Mouse (Mus musculus) cerebellum, adult 9-11 months (tissue): ENCODE measurements around the gene Pcsk6.
A peak's percentile ranks its signal among the peaks of the same experiment; 100 is the strongest.
"Not testable (repeated sequence)": the region's sequence is repeated elsewhere in the genome, so short reads cannot be mapped to it uniquely, and the experiment has no call there.

Source experiments
- DNase-seq: peaks from one replicate; pipeline ENCODE4 v3.0.0; 2022

Pcsk6 gene

DNA sequence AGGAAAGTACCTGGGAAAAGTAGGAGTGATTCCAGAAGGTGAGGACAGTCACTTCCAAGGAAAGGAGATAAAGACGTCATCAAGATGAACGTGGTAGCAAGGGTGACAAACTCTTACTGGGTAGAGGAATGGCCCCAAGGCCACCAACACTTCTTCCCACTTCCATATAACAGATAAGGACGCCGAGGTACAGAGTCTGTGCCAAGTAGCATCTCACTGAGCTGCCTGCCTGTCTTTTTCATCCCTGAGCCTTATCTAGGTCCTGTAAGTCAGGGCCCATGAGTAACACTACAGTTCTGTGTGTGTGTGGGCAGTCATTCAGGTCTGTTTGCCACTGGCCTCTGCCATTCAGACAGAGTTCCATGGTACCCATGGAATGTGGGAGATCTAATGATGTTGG, 23.4 kb downstream of the Pcsk6 start:
- DNase-seq: no peak

DNA sequence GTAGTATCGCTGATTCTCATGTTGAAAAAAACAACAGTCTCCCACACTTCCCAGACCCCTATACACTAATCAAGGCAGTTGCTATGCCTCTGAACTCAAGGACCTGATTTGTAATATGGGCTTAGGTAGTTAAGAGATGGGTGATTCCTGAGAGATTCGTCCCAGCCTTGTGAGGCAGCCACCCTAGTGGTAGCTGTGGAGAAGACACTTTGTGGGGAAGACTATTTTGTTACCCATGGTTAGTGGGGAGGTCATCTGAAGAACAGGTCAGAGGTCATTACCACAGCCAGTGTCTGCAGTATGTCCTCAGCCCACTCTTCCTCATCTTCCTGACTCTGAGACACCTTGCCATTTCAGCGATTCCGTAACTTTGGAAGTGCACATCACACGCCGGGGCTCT, 24.3 kb downstream of the Pcsk6 start:
- no peak for DNase-seq

DNA sequence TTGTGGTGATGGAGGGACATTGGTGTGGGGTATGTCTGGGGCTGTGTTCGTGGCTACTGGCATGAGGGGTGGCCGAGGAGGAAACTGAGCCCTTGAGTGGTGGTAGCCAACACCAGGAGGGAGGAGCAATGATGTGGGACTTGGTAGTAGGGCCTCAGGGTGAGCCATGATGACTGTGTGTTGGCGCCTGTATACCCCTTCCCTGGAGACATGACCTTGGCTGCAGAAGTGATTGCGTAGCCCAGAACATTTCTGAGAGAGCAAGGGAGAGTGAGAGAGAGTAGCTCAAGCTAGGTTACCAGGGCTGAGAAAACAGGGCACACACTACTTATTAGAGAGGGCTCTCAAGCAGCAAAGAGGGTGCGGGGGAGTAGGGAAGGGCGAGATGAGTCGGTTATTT, 30.3 kb downstream of the Pcsk6 start:
- no peak for DNase-seq

DNA sequence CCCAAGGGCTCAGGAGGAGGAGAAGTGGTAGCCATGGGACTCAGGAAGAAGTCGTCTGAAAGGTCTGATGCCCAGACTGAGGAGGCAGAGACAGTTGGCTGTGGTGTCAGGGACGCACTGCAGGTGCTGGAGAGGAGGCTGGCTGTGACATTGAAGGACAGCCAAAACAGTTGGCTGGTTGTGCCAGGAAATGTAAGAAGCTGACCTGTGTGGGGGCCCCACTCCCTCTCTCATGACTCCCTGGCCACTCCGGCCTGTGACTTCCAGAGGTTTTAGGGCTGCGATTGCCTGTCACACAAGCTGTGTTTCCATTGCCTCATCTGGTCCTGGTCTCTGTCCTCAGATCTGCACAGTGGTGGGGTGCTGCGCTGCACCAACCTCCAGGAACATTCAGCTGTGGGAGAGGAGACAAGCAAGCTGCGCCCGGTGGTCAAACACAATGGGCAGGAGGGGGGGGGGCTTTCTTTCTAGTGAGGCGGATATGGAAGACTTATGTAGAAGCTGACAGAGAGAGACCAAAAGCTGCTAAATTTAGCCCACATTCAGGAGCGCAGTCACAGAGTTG, 30.8 kb downstream of the Pcsk6 start:
- DNase-seq: peak; percentile 53

DNA sequence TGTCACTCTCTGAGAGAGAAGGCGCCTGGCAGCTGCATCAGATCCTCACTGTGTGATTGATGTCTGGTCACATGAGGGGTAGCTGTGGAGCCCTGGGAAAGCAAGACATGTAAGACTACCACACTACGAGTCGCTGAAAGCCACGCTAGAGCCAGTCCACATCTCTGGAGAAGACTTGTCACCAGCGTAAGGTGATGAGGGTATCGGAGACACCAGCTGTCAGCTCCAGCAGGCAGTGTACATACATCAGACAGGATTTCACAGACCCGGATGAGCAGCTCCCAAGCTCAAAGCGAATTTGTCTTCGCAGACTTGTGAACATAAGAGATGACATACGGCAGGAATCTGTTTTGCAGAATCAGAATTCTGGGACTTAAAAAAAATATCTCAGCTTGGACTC, 32.0 kb downstream of the Pcsk6 start:
- no peak for DNase-seq

DNA sequence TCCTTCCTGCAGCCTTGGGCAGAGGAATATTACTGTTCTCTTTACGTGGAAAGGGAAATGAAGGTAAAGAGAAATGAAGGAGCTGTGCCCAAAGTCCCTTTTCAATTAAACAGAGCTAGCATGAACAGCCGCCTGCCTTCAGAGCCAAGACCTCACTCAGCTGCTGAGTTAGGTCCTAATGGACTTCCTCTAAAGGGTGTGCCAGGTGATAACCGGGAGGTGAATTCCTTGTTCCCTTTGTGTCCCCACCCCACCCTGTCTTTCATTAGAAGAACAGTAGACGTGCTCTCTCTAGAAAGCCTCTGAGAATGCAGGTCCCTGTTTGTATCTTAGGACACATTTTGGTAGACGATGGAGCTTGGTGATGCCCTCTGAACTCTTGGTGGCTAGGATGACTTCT, 33.7 kb downstream of the Pcsk6 start:
- no peak for DNase-seq

DNA sequence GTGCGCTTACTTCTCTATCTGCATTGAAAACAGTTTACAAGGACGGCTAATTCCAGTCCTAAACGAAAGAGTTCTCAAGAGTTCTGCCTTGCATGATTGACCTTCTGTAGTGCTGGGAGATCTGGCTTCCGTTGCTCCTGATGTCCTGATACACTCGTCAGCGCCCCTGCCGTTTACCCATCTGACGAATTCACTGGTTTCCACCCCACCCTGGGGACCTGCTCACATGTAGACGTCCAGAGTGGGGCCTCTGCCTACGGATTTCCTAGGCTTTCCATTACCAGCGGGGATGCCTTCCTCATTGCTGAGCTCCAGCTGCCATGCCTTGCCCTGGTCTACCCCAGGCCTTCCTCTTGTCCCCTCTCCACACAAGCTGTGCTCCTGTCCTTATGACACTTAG, 39.7 kb downstream of the Pcsk6 start:
- no peak for DNase-seq

DNA sequence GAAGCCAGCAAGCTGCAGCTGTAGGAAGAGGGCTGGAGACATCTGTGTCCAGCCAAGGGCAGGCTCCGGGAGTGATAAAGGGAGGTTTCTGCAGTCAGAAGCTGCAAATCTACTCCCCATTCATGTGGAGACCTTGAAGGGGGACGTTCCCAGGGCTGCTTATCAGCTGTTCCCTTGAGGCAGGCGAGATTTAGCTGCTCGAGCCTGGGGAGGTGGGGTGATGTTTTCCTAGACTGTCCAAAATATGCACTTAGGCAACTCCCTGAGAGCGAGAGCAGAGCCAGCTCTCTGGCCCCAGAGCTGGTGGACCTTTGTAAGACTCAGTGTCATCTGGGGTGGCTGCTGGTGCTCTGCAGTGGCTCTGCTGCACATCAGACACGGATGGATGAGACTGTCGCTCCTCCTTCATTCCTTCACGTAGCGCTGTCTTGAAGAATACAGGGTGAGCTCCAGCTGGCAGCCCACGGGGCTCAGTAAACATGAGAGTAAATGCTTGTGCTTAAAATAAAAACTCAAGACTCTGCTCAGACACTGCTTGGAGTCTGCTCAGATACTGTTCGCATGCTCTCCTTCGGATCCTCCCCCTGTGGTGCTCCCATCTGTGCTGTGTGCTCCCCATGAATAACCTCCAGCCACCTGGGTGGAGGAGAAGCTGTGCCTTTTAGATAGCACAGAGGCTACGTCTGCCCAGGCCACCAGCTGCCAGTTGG, 41.1 kb downstream of the Pcsk6 start:
- DNase-seq: peak; percentile 67

DNA sequence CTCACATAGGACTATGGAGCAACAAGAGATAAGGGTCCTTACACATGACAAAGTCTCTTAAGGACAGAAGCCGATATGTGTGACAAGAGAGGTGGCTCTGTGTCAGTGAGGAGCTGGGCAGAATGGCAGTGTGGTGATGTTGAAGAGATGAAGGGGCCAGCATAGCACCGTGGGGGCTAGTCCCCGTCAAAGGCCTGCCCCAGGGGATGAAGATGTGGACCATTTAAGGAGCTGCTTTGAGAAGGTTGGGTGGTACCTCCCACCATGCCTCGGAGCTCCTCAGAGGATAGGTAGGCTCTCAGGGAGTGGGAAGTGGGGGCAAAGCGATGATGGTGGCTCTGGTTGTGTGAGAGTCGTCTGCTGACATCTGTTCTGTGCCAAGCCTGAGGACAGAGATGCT, 41.9 kb downstream of the Pcsk6 start:
- no peak for DNase-seq

DNA sequence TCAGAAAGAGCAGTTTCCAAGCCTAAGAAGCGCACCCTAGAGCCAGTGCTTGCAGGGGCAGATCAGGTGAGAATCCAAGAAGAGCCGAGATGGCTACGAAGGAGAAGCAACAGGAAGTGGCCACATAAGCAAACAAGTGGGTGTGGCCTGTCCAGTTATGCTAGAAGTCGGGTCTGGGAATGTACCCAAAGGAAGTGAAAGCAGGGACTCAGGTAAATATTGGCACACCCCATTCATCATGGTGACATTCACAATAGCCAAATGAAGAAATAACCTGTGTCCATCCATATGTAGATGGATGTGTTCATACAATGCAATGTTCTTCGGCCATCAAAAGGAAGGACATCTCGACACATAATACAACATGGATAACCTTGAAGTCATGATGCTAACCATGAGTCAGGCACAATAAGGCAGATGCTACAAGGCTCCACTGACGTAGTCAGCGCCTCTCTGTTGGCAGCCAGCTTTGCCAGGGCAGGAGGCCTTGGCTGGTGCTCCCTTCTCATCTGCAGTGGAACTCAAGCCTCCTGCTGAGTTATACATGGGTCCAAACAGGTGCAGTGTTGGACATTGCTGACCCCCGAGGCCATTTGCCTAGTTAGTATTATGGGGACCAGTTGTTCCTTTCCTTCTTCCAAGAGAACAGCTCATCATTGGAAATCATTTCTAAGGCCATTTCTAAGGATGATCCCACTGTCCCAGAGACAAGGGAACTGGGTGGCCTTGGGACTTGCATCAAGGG, 45.2 kb downstream of the Pcsk6 start:
- DNase-seq: no peak

DNA sequence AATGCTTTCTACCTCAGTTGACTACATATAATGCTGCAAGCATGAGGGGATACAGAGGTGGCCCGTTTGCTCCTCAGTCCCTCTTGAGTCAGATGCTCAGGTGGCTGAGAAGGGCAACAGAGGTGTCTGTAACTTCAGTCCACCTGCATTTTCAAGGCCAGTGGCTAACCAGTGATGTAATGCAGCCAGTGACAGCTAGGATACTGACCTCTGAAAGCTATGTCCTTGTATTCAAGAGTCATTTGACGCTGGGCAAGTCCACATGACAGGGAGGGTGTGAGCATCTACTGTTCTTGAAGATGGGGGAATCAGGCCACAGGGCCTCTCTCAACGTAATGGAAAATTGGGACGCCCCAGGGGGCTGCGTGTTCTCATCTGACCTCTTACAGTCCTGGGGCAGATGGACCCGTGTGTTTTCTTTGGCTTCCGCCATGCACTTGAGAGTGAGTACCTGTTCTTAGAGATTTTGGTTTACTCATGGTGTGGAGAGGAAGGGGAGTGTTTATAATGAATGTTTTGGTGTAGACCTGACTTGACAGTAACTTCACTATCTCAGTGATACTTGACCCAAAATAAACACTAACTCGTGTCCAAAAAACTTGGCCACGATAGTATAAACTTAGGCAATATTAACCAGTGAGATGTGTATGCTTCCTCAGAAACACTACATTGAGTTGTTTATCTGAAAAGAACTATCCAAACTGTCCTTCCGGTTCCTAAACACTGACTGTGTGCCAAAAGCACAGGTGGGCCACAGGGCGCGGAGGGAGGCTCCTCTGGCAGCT, 48.0 kb downstream of the Pcsk6 start:
- DNase-seq: no peak

DNA sequence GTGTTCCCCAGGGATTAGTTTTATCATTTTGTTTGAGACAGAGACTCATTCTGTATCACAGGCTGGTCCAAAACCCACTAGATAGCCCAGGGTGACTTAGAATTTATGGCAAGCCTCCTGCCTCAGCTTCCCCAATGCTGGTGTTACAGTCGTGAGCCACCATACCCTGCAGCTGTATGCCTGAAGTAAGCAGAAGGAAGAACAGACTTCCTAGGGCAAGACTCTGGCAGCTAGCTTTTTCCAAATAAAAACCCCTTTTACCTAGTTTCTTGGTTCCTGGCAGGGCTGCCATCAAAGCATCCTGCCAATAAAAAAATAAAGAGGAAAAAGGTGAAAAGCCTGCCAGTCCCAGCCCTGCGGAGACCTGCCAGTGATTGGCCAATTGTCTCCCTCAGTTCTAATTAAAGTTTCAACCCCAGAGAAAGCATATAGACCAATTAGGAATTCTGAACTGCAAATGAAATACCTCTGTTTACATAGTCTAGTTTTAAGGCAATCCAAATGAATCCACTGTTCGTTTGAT, 51.6 kb downstream of the Pcsk6 start:
- no peak for DNase-seq

DNA sequence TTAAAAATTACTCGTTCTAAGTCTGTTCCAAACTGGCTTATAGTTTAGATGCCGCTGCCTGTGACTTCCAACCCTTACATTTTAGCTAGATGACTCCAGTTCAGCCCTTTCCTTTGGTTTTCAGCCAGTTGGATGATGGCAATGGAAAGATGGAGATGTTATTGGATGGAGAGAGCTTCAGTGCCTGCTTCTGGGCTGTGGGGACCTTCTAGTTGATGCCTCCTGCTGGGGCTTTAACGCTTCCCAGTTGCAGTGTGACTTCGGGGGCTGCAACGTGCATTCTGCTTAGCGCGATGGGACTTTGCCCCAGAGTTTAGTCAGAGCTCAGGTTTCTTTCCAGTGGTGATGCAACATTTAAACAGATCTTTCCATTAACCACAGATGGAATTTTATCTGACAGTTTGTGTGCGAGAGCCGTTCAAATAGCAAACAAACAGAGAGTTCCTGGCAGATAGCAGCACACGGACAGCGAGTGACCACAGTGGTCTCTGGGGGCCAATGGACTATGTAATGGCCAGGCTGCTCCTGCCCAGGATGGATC, 53.3 kb downstream of the Pcsk6 start:
- DNase-seq: no peak

DNA sequence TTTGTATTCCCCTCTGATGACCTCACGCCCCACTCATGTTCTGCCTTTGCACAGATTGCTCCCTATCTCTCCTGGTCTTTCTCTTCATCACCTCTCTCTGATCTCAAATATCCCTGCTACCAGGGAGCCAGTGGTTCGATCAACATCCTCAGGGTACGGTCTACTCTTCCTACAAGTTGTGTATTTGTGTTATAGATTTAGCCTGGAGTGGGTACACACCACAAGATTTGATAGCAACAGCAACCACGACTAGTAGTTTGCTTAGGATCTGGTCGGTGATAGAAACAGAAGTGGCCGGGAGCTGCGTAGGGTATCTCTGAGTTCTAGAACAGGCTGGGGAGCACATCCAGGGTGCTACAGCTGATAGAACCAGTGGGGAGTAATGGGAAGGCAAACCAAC, 54.3 kb downstream of the Pcsk6 start:
- DNase-seq: no peak

DNA sequence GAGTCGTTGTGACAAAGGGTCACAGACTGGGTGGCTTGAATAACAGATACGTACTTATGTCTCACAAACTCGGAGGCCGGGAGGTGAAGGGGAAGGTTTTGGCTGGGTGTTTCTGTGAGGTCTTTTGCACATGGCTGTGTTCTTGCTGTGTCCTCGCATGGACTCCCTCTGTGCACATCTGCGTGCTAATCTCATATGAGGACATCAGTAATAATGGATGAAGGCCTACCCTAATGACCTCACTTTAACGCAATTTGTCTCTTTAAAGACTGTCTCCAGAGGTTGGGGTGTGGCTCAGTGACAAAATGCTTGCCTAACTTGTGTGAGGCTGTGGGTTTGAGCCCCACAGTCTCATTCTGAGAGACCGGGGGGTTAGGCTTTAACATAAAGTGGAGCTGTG, 55.0 kb downstream of the Pcsk6 start:
- no peak for DNase-seq

DNA sequence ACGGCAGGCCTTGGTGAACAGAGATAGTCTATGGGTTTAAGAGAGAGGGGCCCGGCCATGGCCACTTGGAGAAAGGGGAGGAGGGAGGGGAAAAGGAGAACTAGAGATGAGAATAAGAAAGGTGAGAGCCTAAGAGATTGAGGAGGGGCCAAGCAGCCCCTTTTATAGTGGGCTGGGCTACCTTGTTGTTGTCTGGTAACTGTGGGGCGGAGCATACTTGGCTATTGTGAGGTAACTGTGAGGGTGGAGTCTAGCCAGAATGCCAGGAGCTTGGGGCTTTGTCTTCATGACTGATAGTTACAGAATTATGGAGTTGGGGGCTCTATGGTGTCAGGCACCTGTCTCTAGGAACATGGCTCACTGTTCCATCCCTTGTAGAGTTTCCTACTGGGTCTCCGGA, 56.9 kb downstream of the Pcsk6 start:
- no peak for DNase-seq

DNA sequence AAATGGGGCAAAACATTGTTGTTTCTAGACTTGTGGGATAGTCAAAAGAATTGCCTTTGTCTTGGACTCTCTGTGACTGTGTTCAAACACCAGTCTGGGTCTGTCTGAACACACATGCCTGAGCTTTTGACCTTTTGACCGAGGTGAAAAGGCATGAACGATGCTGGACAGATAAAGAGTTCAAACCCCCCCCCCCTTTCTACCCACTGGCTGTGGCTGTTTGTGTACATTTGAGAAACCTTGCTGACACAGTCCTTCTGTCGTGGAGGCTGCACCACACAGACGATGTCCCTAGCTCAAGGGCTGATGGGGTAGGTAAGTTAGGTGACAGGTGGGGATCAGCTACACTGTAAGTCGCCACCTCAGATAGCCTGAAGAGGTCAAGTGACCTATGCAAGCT, 67.9 kb downstream of the Pcsk6 start:
- no peak for DNase-seq

DNA sequence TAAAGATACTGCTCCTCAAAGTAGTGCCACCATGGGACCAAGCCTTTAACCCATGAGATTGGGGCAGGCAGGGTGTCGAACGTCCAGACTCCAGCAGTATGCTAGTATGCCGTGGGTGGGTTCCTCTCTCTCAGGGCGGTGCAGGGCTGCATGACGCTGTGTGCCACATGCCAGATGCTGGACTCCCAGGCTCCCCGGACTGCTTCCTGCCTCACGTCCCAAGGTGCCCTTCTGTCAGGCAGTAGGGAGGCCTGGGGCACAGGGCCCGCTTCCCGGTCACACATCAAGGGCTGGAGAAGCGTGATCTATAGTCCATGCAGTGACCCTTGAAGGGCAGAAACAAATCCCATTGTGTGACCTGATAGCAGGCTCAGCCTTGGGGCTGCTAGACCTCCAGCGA, 68.9 kb downstream of the Pcsk6 start:
- DNase-seq: no peak

DNA sequence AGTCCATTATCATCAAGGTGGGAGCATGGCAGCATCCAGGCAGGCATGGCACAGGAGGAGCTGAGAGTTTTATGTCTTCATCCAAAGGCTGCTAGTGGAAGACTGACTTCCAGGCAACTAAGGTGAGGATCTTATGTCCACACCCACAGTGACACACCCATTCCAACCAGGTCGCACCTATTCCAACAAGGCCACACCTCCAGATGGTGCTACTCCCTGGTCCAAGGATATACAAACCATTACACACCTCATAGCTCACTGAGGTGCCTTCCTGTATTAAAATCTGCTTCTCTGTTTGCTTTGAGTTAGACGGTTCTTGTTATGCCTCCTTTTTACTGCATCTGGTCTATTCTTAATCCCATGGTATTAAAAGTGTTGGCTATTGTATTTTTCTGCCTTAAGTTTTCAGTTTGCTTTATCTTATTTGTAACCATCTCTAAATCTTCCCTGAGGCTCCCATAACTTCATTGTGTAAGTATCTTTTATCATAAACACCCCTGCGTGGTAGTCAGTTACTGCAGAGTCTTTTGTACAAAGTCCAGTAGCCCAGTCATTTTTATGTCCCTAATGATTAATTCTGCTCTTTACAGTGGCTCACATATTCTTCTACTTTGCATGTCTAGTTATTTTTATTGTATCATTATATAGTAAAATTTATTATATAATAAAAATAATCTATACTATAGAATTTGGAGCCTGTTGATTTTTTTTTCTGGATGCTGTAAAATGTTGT, 72.9 kb downstream of the Pcsk6 start:
- DNase-seq: not testable (repeated sequence)

DNA sequence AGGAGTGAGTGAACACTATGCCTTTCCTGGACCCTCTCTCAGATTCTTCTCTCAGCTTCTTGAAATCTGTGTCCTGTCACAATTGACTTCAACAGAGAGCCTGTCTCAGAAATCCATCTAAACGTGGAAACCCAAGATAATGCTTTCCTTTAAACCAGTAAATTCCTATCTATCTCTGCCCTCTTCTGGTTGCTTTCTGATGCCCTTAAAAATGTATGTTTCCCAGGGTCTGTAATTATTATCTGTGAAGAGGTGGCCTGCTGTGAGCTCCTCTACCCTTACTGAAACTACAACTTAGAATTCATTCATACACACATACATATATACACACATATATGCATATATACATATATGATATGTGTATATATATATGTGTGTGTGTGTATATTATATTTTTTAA, 73.7 kb downstream of the Pcsk6 start:
- DNase-seq: no peak

DNA sequence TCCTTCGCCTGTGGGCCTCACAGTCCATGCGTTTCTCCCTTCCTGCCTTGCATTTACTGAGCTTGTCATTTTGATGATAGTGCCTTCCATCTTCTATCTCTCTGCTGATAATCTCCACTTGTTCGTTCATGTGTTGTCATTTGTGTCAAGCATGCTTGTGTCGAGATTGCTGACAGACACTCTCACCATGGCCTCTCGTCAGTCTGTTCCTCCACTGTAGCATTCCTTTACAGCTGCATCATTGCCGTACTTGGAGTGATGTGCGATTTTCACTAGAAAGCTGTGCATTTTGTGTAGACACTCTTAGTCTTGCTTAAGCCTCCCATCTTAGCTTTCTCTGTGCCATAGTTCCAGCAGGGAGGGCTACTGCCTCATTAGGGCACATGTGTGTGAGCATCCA, 79.5 kb downstream of the Pcsk6 start:
- DNase-seq: no peak

DNA sequence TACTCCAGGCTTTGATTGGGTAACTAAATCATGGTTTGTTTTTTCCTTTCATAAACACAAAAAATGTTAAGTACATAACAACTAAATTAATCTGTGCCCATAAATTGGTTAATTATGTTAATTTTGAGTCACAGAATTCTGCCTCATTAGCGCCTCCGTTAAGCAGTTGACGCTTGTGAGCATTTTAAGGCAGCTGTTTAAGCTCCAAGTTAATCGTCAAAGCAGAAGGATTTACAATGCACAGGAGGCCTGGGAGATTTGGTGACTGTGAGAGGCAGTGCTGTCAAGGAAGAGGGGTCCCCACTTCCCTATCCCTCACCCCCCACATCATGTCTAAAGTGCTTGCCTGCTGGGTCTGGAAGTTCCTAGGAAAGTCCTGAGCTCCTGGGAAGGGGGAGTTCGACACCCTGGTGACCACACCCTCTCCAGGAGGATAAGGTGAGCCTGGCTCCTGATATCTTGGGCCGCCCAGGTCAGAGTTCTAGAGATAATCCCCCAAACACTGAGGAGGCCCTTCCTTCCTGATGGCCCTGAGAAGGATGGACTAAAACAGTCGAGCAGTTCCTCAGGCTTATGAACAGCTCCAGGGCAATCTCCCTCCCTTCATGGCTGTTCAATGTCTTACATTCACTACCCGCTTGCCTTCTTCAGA, 83.9 kb downstream of the Pcsk6 start:
- no peak for DNase-seq
